Mouse (Mus musculus) cerebellum, postnatal 4 days (tissue): ENCODE measurements around the gene Kif22.

Experiments
- DNase-seq, 2 experiments: peaks; one replicate each; pipeline ENCODE4 v3.0.0; 2022; ENCODE audit warnings: low spot score in 2 of 2, mixed read lengths in 1 of 2

Kif22 gene

GRCm38 (mm10) chr7:126984667-126985444 lies 57.4 kb downstream of the Kif22 start:
- no peak for DNase-seq

- no peak for DNase-seq
Measured at GRCm38 (mm10) chr7:126983113-126983512, 59.2 kb downstream of the Kif22 start.

- DNase-seq, result no peak
Measured at GRCm38 (mm10) chr7:126982054-126982453, 60.2 kb downstream of the Kif22 start.

- no peak for DNase-seq
Measured at GRCm38 (mm10) chr7:126981601-126982000, 60.7 kb downstream of the Kif22 start.

GRCm38 (mm10) chr7:126978841-126979240 lies 63.4 kb downstream of the Kif22 start:
- DNase-seq, result no peak
